Mouse (Mus musculus): ENCODE measurements around the gene Ncapd3. TPM values are rescaled to one million over a fixed set of nuclear protein-coding genes. Genes with fewer than 3 reads are reported as not detected.

Gene Ncapd3
- total and polyA plus RNA-seq, 3 experiments, result 29.9 to 39.2 (median 33.7) TPM

- H3K9ac ChIP-seq (ENCODE audit: insufficient read depth, low read depth), result no peak overlapping the region
- in situ Hi-C loops (cut with MboI; ENCODE audit: low pct_ligation_motif_present, low pct_unique_long_range_greater_than_20kb, low sequenced_read_pairs), result no loop called here
- H3K4me3 ChIP-seq (replicated peaks in 1 of 3; ENCODE audit: low read depth in 2 of 3, low read length in 2 of 3, poor library complexity in 1 of 3), result no peak overlapping the region
- no peak for DNase-seq (ENCODE audit: extremely low read depth)
- no peaks in the 10 kb centered on the region for H3K27me3 ChIP-seq (replicated peaks)
- H3K9me3 ChIP-seq (replicated peaks; ENCODE audit: low read length), result no peaks in the 10 kb centered on the region
- peaks cover 76 to 94% of the 10 kb centered on the region in 2 experiments for H3K36me3 ChIP-seq (replicated peaks in 1 of 2; ENCODE audit: control insufficient read depth in 1 of 2, insufficient read depth in 1 of 2, low read length in 1 of 2)
- dilution Hi-C loops (cut with MboI; ENCODE audit: extremely low pct_ligation_motif_present, extremely low pct_unique_long_range_greater_than_20kb, low sequenced_read_pairs), result no loop called here
- H3K4me1 ChIP-seq (ENCODE audit: control insufficient read depth in 1 of 2, insufficient read depth in 2 of 2), result no peaks in the 10 kb centered on the region
- H3K4me2 ChIP-seq (ENCODE audit: insufficient read depth, low read depth, poor library complexity, severe bottlenecking), result no peak overlapping the region
- no peaks in the 10 kb centered on the region for H3K79me2 ChIP-seq (replicated peaks; ENCODE audit: control insufficient read depth, extremely low read depth, insufficient read depth, poor library complexity, severe bottlenecking)
- TF ChIP-seq IRF4 (IDR thresholded peaks at IDR 0.05; ENCODE audit: low read depth, low read length) (no peak), E2F4 (IDR thresholded peaks at IDR 0.05; ENCODE audit: insufficient replicate concordance, low read depth, low read length) (no peak), JUN (IDR thresholded peaks at IDR 0.05; ENCODE audit: insufficient read depth, low read depth, low read length) (no peak), CHD1 (IDR thresholded peaks at IDR 0.05; ENCODE audit: low read depth, low read length) (no peak), HCFC1 (IDR thresholded peaks at IDR 0.05; ENCODE audit: low read depth, low read length) (no peak), ELF1 (IDR thresholded peaks at IDR 0.05; ENCODE audit: low read depth, low read length) (no peak), SMC3 (IDR thresholded peaks at IDR 0.05; ENCODE audit: low read depth, low read length) (no peak), ZNF384 (IDR thresholded peaks at IDR 0.05; ENCODE audit: low read depth, low read length) (no peak), MYC (IDR thresholded peaks at IDR 0.05; ENCODE audit: low read depth, low read length) (no peak), BHLHE40 (IDR thresholded peaks at IDR 0.05; ENCODE audit: low read depth, low read length) (no peak), ZKSCAN1 (IDR thresholded peaks at IDR 0.05; ENCODE audit: borderline replicate concordance, low read depth, low read length) (no peak), RCOR1 (conservative IDR thresholded peaks at IDR 0.05; ENCODE audit: low read depth, low read length) (no peak), TBP (conservative IDR thresholded peaks at IDR 0.05; ENCODE audit: low read depth, low read length) (no peak), GABPA (IDR thresholded peaks at IDR 0.05; ENCODE audit: insufficient replicate concordance, low read depth, low read length) (no peak)
- H3K27ac ChIP-seq (ENCODE audit: insufficient read depth, low read depth), result no peak overlapping the region
Measured at GRCm38 (mm10) chr9:27090801-27091775, 61.1 kb downstream of the Ncapd3 start.

- no peak overlapping the region for H3K4me2 ChIP-seq (ENCODE audit: insufficient read depth, low read depth, poor library complexity, severe bottlenecking)
- dilution Hi-C loops (cut with MboI; ENCODE audit: extremely low pct_ligation_motif_present, extremely low pct_unique_long_range_greater_than_20kb, low sequenced_read_pairs) (no loop called here), in situ Hi-C loops (cut with MboI; ENCODE audit: low pct_ligation_motif_present, low pct_unique_long_range_greater_than_20kb, low sequenced_read_pairs) (no loop called here)
- no peak overlapping the region for H3K9ac ChIP-seq (ENCODE audit: insufficient read depth, low read depth)
- no peak for DNase-seq (ENCODE audit: extremely low read depth)
- H3K4me3 ChIP-seq (replicated peaks in 1 of 3; ENCODE audit: low read depth in 2 of 3, low read length in 2 of 3, poor library complexity in 1 of 3), result no peak overlapping the region
- H3K36me3 ChIP-seq (replicated peaks in 1 of 2; ENCODE audit: control insufficient read depth in 1 of 2, insufficient read depth in 1 of 2, low read length in 1 of 2), result peaks cover 70 to 91% of the 10 kb centered on the region in 2 experiments
- no peak overlapping the region for H3K27ac ChIP-seq (ENCODE audit: insufficient read depth, low read depth)
- TF ChIP-seq UBTF (IDR thresholded peaks at IDR 0.05; ENCODE audit: low read depth, low read length) (no peak), ELF1 (IDR thresholded peaks at IDR 0.05; ENCODE audit: low read depth, low read length) (no peak), MAX (IDR thresholded peaks at IDR 0.05; ENCODE audit: low read length) (no peak), RAD21 (IDR thresholded peaks at IDR 0.05; ENCODE audit: low read depth, low read length) (no peak), NELFE (IDR thresholded peaks at IDR 0.05; ENCODE audit: low read depth, low read length) (no peak), SMC3 (IDR thresholded peaks at IDR 0.05; ENCODE audit: low read depth, low read length) (no peak), USF1 (IDR thresholded peaks at IDR 0.05; ENCODE audit: low read depth, low read length) (no peak), MEF2A (IDR thresholded peaks at IDR 0.05; ENCODE audit: borderline replicate concordance, low read depth, low read length) (no peak), JUND (conservative IDR thresholded peaks at IDR 0.05; ENCODE audit: low read depth, low read length) (no peak), ZC3H11A (IDR thresholded peaks at IDR 0.05; ENCODE audit: low read depth, low read length) (no peak), TBP (conservative IDR thresholded peaks at IDR 0.05; ENCODE audit: low read depth, low read length) (no peak), POLR2A (IDR thresholded peaks at IDR 0.05; ENCODE audit: low read depth, low read length) (no peak), SIN3A (IDR thresholded peaks at IDR 0.05; ENCODE audit: low read length) (no peak), ETS1 (conservative IDR thresholded peaks at IDR 0.05; ENCODE audit: low read depth, low read length) (no peak), JUN (IDR thresholded peaks at IDR 0.05; ENCODE audit: insufficient read depth, low read depth, low read length) (no peak), EP300 (IDR thresholded peaks at IDR 0.05; ENCODE audit: low read length) (no peak), BHLHE40 (IDR thresholded peaks at IDR 0.05; ENCODE audit: low read depth, low read length) (no peak), CHD1 (IDR thresholded peaks at IDR 0.05; ENCODE audit: low read depth, low read length) (no peak), ZNF384 (IDR thresholded peaks at IDR 0.05; ENCODE audit: low read depth, low read length) (no peak)
- no peaks in the 10 kb centered on the region for H3K27me3 ChIP-seq (replicated peaks)
- no peaks in the 10 kb centered on the region for H3K9me3 ChIP-seq (replicated peaks; ENCODE audit: low read length)
- H3K79me2 ChIP-seq (replicated peaks; ENCODE audit: control insufficient read depth, extremely low read depth, insufficient read depth, poor library complexity, severe bottlenecking), result no peaks in the 10 kb centered on the region
- H3K4me1 ChIP-seq (ENCODE audit: control insufficient read depth in 1 of 2, insufficient read depth in 2 of 2), result no peaks in the 10 kb centered on the region
Measured at GRCm38 (mm10) chr9:27092916-27093315, 62.9 kb downstream of the Ncapd3 start.
